21 mouse cellular contexts compared by ENCODE assay signal in genomic region chr10:122295921-122296425, GRCm38 (mm10).
"Had no signal": no experiment of that assay in that cellular context is flagged by ENCODE, and none has a peak within 500 bp of the region (broad histone marks: within the 10 kb centered on the region; RNA-seq: fewer than 3 reads in every experiment).

No protein-coding gene starts in this region.

- H3K4me1 ChIP-seq: kidney, embryonic 15.5 days; limb, embryonic 12.5 days; limb, embryonic 15.5 days; liver, embryonic 12.5 days; liver, embryonic 15.5 days; midbrain, embryonic 12.5 days; midbrain, embryonic 15.5 days; neural tube, embryonic 12.5 days; neural tube, embryonic 15.5 days had no signal

- H3K9me3 ChIP-seq: kidney, embryonic 15.5 days; limb, embryonic 12.5 days; limb, embryonic 15.5 days; liver, embryonic 12.5 days; liver, embryonic 15.5 days; midbrain, embryonic 12.5 days; midbrain, embryonic 15.5 days; neural tube, embryonic 12.5 days; neural tube, embryonic 15.5 days had no signal

- H3K4me2 ChIP-seq: kidney, embryonic 15.5 days; limb, embryonic 12.5 days; limb, embryonic 15.5 days; liver, embryonic 12.5 days; liver, embryonic 15.5 days; midbrain, embryonic 12.5 days; midbrain, embryonic 15.5 days; neural tube, embryonic 12.5 days; neural tube, embryonic 15.5 days had no signal

- H3K9ac ChIP-seq: kidney, embryonic 15.5 days; limb, embryonic 12.5 days; limb, embryonic 15.5 days; liver, embryonic 12.5 days; liver, embryonic 15.5 days; midbrain, embryonic 12.5 days; midbrain, embryonic 15.5 days; neural tube, embryonic 12.5 days; neural tube, embryonic 15.5 days had no signal

- ATAC-seq: liver, embryonic 12.5 days; midbrain, embryonic 15.5 days had no signal

- DNase-seq: kidney, adult 8-10 months; kidney, postnatal 10 days; kidney, postnatal 36 days; layer of hippocampus, postnatal 36 days; left cerebral cortex, postnatal 4 days; lung, adult 2 months; lung, postnatal 14 days; lung, postnatal 4 days; right cerebral cortex, postnatal 25 days; thymus, adult 18-20 months; thymus, postnatal 36 days had no signal

- H3K4me3 ChIP-seq: kidney, embryonic 15.5 days; left cerebral cortex, adult 2 months; limb, embryonic 12.5 days; limb, embryonic 15.5 days; liver, embryonic 12.5 days; liver, embryonic 15.5 days; midbrain, embryonic 12.5 days; midbrain, embryonic 15.5 days; neural tube, embryonic 12.5 days; neural tube, embryonic 15.5 days had no signal

- H3K36me3 ChIP-seq: kidney, embryonic 15.5 days; limb, embryonic 12.5 days; limb, embryonic 15.5 days; liver, embryonic 12.5 days; liver, embryonic 15.5 days; midbrain, embryonic 12.5 days; midbrain, embryonic 15.5 days; neural tube, embryonic 12.5 days; neural tube, embryonic 15.5 days had no signal

- H3K27me3 ChIP-seq: kidney, embryonic 15.5 days; limb, embryonic 12.5 days; limb, embryonic 15.5 days; liver, embryonic 12.5 days; liver, embryonic 15.5 days; midbrain, embryonic 12.5 days; midbrain, embryonic 15.5 days; neural tube, embryonic 12.5 days; neural tube, embryonic 15.5 days had no signal

- H3K27ac ChIP-seq: kidney, embryonic 15.5 days; left cerebral cortex, adult 2 months; limb, embryonic 12.5 days; limb, embryonic 15.5 days; liver, embryonic 12.5 days; liver, embryonic 15.5 days; midbrain, embryonic 12.5 days; midbrain, embryonic 15.5 days; neural tube, embryonic 12.5 days; neural tube, embryonic 15.5 days had no signal
